Mouse (Mus musculus) bone marrow, adult 2 months (tissue): ENCODE results near the gene Fam20b.

Experiments
- CTCF ChIP-seq: fragments of 200-500 bp; IDR thresholded peaks from 2 replicates; pipeline ENCODE4 v1.5.1; 2011; ENCODE audit warnings: low read length, control low read depth; ENCODE audit not compliant: control insufficient read depth, insufficient read depth
- POLR2A ChIP-seq: fragments of 200-500 bp; IDR thresholded peaks from 2 replicates; pipeline ENCODE4 v1.6.1; 2011; ENCODE audit warnings: low read depth, mild to moderate bottlenecking, control low read depth, low read length, borderline replicate concordance; ENCODE audit not compliant: control insufficient read depth

DNA sequence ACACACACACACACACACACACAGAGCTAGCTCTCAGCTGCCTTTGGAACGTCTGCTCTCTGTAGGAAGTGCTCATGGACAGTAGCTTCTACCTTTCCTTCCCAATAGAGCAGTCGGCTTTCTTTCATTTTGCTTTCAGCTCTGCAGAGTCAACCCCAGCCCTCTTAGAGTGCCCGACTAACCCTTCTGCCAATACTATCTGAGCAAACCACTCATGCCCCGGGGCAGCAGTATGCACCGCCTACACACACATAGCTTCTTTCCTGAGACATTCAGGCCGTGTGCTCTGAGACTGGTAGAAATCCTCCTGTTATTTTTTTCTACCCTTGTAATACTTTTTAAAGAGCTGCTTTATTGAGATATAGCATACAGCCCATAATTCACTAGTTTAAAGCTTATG lies 3.2 kb upstream of the Fam20b start:
- TF ChIP-seq POLR2A = no peak
- no peak for TF ChIP-seq CTCF
